Mouse (Mus musculus) lung, postnatal 10 days (tissue): ENCODE results near the gene Ly6g5b.
"Not testable (repeated sequence)": the region's sequence is repeated elsewhere in the genome, so short reads cannot be mapped to it uniquely, and the experiment has no call there.

ENCODE experiments used
- DNase-seq: peaks from one replicate; pipeline ENCODE4 v3.0.0; 2021

Ly6g5b gene

GRCm38 (mm10) chr17:35139269-35139668 lies 24.0 kb upstream of the Ly6g5b start:
- no peak for DNase-seq

GRCm38 (mm10) chr17:35135591-35136320 lies 20.5 kb upstream of the Ly6g5b start:
- no peak for DNase-seq

- DNase-seq: peak; percentile 96
These were observed 19.8 kb upstream of the Ly6g5b start, which contains the start of gene Bag6 for GRCm38 (mm10) chr17:35134801-35135590. Gene Bag6 (plus strand): TSS chr17:35135178.

DNA sequence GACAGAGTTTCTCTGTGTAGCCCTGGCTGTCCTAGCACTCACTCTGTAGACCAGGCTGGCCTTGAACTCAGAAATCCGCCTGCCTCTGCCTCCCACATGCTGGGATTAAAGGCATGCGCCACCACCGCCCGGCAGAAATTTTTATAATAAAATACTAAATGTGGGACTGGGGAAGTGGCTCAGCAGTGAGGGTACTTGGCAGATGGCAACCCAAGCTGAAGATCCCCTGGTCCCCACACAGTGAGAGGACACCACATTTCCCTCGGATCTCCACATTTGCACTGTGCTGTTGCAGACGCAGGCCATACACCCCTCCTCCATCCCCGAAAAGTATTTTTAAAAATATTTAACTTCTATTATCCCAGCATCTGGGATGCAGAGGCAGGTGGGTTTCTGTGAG lies 18.3 kb upstream of the Ly6g5b start:
- no peak for DNase-seq

DNA sequence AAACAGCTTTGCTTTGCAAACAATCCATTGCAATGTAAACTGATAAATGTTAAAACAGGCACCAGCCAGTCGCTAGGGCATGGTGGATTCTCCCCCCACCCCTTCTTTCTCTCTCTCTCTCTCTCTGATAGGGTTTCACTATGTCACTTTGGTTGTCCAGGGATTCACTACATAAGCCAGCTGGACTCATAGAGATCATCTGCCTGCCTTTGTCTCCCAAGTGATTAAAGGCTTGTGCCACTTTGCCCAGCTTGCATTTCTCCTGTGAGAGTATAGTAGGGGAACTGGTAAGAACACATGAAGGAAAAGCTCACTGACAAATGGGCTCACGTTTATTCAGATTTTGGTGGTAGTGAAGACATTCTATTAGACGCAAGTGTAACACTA lies 16.9 kb upstream of the Ly6g5b start:
- DNase-seq: no peak

DNA sequence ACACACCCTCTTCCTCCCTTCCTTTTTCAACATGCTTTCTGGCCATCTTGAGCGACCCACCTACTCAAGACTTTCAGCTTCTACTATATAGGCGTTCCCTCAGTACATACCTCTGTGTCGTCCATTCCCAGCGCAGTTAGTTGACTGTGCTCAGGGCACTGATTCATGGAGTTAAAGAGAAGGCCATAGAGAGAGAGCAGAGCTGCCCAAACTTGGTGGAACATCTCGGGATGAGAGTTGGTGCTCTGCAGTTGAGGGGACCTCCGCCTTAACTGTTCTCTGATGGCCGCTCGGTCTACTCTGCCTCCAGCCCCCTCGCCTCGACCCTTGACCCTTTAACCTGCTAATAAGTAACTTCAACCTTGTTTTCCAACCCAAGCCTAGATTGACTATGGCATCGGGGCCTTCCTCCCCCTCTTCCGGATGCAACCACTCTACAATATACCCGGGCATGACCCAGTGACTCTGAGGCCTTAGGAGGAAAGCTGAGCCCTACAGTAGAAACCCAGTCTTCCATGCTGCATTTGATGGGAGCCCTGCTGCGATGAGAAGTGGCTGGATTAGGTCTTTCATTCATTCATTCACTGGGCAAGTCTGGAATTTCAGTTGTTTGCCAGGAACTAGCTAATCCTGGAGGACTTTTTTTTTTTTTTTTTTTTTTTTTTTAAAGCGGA lies 16.4 kb upstream of the Ly6g5b start, which contains the start of gene Apom:
Apom (minus strand) TSS at position 551 of the 674 bp plus-strand sequence.
- DNase-seq: no peak

DNA sequence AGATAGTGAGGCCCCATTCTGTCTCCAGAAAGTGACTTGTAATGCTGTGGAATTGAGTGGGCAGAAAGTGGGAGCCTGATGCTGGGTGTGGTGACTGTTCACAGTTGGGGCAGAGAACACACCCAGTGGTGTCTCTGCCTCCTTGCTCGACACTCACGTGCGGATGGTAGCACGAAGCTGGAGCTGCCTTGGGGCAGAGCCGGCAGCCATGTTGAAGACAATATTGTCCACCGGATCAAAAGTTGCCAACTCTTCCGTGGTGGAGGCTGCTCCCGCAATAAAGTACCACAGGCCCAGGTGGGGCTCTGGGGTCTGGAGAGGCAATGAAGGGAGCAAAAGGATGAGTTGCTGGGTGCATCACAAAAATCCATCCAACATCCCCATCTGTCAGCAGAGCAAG lies 15.8 kb upstream of the Ly6g5b start:
- DNase-seq: no peak

- no peak for DNase-seq
These were observed 13.8 kb upstream of the Ly6g5b start for GRCm38 (mm10) chr17:35128996-35129395.

DNA sequence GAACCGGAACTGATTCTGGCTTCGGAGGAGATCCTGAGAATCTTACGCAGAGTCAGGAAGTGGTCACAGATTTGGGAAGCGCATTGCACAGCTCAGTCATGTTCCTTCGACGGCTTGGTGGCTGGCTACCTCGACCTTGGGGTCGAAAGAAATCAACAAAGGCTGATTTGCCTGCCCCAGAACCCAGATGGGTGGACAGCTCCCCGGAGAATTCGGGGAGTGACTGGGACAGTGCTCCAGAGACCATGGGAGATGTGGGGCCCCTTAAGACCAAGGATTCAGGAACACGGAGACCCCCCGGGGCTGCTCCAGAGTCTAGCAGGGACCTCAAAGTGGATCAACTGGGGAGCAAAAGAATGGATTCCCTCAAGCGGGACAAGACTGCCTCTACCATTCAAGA lies 11.8 kb upstream of the Ly6g5b start:
- DNase-seq: no peak

- peak; percentile 84 for DNase-seq
These were observed 11.0 kb upstream of the Ly6g5b start, which contains the start of gene D17H6S53E for GRCm38 (mm10) chr17:35126206-35126611. Gene D17H6S53E (plus strand): TSS chr17:35126373.

DNA sequence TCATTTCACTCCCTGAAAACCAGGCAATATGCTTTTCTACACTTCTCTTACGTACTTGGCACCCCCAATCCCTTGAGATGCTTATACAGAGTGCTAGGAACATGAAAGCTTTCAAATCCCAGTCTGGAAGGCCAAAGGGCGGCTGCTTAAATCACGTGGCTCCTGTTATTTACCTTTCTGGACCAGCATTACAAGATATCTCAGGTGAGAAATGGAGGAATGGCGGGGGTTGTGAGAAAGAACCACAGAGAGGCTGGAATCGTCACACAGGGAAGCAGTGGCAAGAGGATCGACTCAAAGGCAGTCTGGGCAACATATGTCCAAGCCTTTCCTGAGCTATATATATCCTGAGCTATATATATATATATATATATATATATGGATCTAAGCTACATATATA lies 10.3 kb upstream of the Ly6g5b start:
- DNase-seq: no peak

GRCm38 (mm10) chr17:35125081-35125480 lies 9.9 kb upstream of the Ly6g5b start:
- no peak for DNase-seq

GRCm38 (mm10) chr17:35124261-35124896 lies 9.2 kb upstream of the Ly6g5b start:
- not testable (repeated sequence) for DNase-seq

DNA sequence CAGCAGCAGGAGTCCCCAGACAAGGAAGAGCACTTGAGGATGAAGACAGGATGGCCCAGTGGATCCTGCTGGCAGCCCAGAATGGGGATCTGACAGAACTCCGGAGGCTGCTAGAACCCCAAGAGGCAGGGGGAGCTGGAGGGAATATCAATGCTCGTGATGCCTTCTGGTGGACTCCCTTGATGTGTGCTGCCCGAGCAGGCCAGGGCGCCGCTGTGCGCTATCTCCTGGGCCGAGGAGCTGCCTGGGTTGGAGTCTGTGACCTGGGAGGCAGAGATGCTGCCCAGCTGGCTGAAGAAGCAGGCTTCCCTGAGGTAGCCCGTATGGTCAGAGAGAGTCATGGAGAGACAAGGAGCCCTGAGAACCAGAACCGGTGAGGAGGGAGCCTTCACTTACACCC lies 8.1 kb upstream of the Ly6g5b start:
- DNase-seq: not testable (repeated sequence)

GRCm38 (mm10) chr17:35121871-35122303 lies 6.7 kb upstream of the Ly6g5b start, which contains the start of gene Csnk2b:
Gene Csnk2b (minus strand): TSS chr17:35122053.
- DNase-seq: peak; percentile 78

GRCm38 (mm10) chr17:35121143-35121799 lies 6.0 kb upstream of the Ly6g5b start, which contains the start of gene Gpank1:
Gene Gpank1 (plus strand): TSS chr17:35121455.
- DNase-seq: peak; percentile 99

DNA sequence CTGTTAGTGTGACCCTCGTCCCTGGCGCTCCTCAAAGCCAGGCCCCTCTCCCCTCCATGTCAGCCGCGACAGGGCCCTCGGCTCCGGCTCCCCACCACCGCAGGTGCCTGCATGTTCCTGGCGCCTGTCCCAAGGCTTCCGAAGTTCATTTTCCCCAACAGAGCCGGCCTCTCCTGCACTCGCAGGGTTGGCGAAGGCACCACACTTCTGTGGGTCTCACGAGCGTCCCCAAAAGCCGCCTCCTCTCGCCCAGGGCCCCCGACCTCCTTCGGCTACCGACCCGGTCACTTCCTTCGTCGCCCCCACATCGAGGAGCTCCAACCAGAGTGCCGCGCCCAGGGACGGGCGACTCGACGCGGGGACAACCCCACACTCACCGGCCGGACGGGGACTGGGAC lies 5.5 kb upstream of the Ly6g5b start:
- DNase-seq: peak; percentile 55

DNA sequence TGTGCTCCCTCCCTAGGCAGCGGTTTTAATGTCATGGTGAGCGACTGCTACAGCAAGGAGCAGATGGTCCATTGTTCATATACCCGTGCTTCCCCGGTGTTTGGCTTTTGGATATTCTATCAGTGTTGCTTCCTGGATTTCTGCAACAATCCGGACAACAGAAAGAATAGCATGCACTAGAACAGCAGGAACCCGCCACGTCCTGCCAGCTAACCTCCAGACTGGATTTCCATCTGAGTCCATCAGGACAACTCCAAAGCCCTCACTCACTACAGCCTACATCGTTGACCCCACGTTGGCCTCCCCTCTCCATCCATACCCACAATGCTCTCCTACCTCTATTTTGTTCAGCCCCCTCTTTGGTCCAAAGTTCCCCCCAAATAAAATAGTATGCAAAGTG lies 3.5 kb downstream of the Ly6g5b start:
- DNase-seq: peak; percentile 35

DNA sequence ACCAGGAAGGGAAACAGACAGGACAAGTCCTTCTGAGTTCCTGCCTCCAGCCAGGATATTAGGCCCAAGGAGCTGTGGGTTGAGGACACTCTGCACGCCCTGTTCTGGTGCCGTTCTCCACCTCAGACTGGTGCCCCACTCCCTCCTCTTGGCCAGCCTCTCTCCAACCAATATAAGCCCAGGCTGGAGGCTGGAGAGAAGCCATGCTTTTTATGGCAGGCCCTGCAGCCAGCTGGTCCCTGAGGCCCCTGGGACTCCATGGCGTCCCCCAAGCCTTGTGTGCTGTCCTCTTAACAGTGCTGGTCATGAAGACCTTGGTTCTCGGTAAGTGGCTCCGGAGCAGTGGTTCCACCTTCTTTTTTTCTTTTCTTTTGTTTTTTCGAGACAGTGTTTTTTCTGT lies 7.1 kb downstream of the Ly6g5b start, which contains the start of gene Ly6g5c:
Ly6g5c (plus strand) TSS at position 183 of the 400 bp plus-strand sequence.
- DNase-seq: no peak

DNA sequence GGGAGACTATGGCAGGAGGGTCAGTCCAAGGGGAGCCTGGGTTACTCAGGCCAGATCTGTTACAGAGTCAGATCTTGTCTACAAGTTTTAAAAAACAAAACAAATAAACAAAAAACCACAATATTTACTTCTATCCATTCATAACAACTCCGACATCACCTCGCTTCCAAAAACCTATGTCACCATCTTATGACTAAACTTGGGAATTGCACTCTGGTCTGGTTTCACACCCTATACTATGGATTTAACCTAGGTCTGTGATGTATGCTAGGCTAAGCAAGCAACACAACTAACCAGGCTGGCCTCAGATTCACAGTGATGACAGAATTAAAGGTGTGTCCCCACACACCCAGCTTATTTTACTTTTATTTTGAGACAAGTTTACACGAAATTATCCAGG lies 8.7 kb downstream of the Ly6g5b start:
- DNase-seq: no peak

GRCm38 (mm10) chr17:35105740-35106389 lies 9.4 kb downstream of the Ly6g5b start:
- peak; percentile 51 for DNase-seq

- DNase-seq: no peak
These were observed 10.5 kb downstream of the Ly6g5b start for GRCm38 (mm10) chr17:35104754-35105153.
